Mouse (Mus musculus) gonadal fat pad, adult 2 months (tissue): ENCODE measurements around the gene Rspo1. TPM values are rescaled to one million over a fixed set of nuclear protein-coding genes. Genes with fewer than 3 reads are reported as not detected.

Experiments used
- DNase-seq: peaks from one replicate; pipeline ENCODE4 v3.0.0-alpha.2; 2012; ENCODE audit warnings: low read depth
- polyA plus RNA-seq: library from polyadenylated mRNA; depleted of rRNA; stranded (reverse); fragments of >200 nt; gene quantifications from 2 replicates; pipeline ENCODE4 v1.2.3, GENCODE M21; 2012; rRNA removed

Gene Rspo1
- polyA plus RNA-seq, 1 experiment: 18.3 TPM

- peak; percentile 26 for DNase-seq
These were observed 43.8 kb downstream of the Rspo1 start for GRCm38 (mm10) chr4:125029891-125030614.

- DNase-seq: peak; percentile 50
These were observed 48.1 kb downstream of the Rspo1 start for GRCm38 (mm10) chr4:125034341-125034740.

GRCm38 (mm10) chr4:125044454-125044853 lies 58.2 kb downstream of the Rspo1 start:
- no peak for DNase-seq

- no peak for DNase-seq
These were observed 69.2 kb downstream of the Rspo1 start for GRCm38 (mm10) chr4:125055385-125055784.

DNA sequence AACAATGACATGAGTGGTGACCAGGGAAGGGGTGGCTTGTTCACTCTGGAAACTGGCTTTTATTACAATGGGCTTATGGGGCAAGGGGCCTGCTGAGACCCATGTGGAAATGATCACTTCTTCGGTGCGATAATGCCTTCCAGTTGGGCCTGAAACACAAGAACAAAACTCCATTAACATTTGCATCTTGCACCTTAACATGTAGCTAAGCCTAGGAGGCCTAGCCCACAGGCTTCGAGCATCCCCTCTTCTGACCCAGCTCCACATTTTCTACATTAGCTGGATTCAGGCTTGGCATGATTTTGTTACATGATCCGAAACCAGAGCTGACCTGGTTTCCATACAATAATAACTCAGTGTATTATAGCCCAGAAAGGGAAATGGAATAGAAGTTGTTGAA lies 70.2 kb downstream of the Rspo1 start:
- no peak for DNase-seq

DNA sequence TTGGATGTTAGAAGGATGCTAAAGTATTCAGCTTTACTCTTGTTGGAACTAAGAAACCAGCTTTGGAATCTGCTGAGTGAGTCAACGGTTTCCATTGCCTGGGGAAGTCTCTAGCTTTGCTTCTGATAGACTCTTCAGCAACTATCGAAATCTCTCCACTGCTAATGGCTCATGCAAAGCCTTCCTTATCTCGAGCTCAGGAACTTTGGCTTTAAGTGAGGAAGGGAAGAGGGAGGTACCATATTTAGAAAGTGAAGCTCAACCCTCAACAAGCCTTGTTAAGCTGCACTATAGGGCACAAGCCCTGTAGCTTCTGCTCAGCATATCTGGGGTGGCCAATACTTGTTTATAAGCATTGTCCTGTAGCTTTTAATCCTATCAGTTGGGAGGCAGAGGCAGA lies 71.0 kb downstream of the Rspo1 start:
- DNase-seq: no peak

DNA sequence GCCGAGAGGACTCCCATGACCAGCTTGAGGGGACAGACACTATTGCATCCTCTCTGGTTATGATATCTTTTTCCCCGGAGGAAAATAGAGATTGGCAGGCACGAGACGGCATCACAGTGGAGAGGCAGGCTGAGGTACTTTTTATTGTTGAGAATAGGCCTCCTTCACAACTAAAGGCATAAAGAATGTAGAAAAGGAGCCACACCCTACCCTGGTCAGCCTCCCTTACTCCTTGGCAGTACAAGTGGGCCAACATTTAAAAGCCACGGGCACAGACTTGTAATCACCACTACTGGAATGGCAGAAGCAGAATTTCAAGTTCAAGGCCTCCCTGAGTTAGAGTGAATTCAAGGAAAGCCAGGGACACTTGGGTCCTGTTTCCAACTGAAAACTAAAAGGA lies 71.8 kb downstream of the Rspo1 start:
- DNase-seq: no peak

Other genes with a start within 250 kb of the Rspo1 start
- 31.5 and 37.5 TPM in 2 replicates for gene Inpp5b, start 244.6 kb upstream of the Rspo1 start, polyA plus RNA-seq
- 6.1 and 6.2 TPM in 2 replicates for gene Mtf1, start 184.3 kb upstream of the Rspo1 start, polyA plus RNA-seq
- 33.8 and 49.5 TPM in 2 replicates for gene Yrdc, start 135.8 kb upstream of the Rspo1 start, polyA plus RNA-seq
- gene 1110065P20Rik, start 135.2 kb upstream of the Rspo1 start, polyA plus RNA-seq: 76.3 and 77.6 TPM in 2 replicates
- 0.19 and 0.23 TPM in 2 replicates for gene Maneal, start 124.3 kb upstream of the Rspo1 start, polyA plus RNA-seq
- gene Epha10, start 105.5 kb upstream of the Rspo1 start, polyA plus RNA-seq: 0.04 TPM in 1 of 2 replicates, not detected in the other
- 13.3 and 14.8 TPM in 2 replicates for gene 9930104L06Rik, start 49.4 kb upstream of the Rspo1 start, polyA plus RNA-seq
- gene Cdca8, start 47.1 kb upstream of the Rspo1 start, polyA plus RNA-seq: 2.4 and 2.5 TPM in 2 replicates
- 23.1 and 24.1 TPM in 2 replicates for gene Gnl2, start 30.2 kb downstream of the Rspo1 start, polyA plus RNA-seq
- gene Dnali1, start 79.3 kb downstream of the Rspo1 start, polyA plus RNA-seq: 2.0 and 4.0 TPM in 2 replicates
- 9.1 and 11.2 TPM in 2 replicates for gene Snip1, start 80.2 kb downstream of the Rspo1 start, polyA plus RNA-seq
- 15.0 and 15.5 TPM in 2 replicates for gene Meaf6, start 98.7 kb downstream of the Rspo1 start, polyA plus RNA-seq
- gene Zc3h12a, start 141.4 kb downstream of the Rspo1 start, polyA plus RNA-seq: 6.1 and 7.6 TPM in 2 replicates